ENCODE assay signal across 7 mouse cellular contexts in the genomic region with DNA sequence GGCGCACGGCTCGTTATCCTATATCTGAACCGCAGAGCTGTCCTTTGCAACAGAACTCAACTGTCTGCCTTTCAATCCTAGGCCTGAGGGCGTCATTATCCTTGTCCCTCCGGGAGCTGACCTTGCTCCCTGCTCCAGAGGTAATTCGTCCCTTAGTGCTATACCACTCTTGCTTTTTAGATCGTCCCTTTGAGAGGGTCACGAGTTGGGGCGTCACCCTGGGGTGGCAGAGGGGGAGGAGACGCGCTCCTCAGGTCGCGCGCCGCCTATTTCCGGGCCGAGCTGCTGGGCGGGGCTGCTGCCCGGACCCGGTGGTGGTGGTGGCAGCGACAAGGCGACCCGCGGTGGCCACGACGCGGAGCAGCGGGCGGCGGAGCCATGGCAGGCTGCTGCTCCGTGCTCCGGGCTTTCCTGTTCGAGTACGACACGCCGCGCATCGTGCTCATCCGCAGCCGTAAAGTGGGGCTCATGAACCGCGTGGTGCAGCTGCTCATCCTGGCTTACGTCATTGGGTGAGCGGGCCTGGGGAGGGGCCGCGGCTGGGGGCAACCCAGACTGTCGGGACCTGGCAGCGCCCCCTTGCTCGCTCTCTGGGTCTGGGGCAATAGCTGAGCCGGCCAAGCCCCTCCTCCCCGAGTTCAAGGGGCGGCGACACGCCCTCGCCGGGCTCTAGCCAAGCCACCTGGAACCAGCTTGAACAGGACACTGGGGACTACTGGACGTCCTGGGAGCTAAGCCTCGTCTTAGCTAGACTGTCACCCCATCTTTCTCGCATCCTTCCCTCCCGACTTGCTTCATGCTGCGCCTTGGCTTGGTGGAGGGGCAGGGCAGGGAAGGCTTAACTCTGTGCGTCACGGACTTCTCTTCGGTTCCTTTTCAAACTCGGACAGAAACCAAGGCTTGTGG. TPM values are rescaled to one million over a fixed set of nuclear protein-coding genes. Genes with fewer than 3 reads are reported as not detected.
A peak's percentile ranks its signal among the peaks of the same experiment; 100 is the strongest.
DNase-seq lines count a peak whose midpoint lies in the region; ATAC-seq lines count a peak whose summit lies in the region.

A gene (plus strand): TSS at position 269 of the 906 bp plus-strand sequence.

- H3K4me3 ChIP-seq in intestine, embryonic 15.5 days (replicated peaks): peak within 1 kb of the TSS; percentile 70
- peak within 1 kb of the TSS; percentile 77 for H3K4me3 ChIP-seq in midbrain, embryonic 10.5 days

- H3K4me2 ChIP-seq in intestine, embryonic 15.5 days (replicated peaks): peak within 1 kb of the TSS; percentile 94

- no peaks in the 10 kb centered on the region for H3K27me3 ChIP-seq in intestine, embryonic 15.5 days (replicated peaks)
- peaks cover 19% of the 10 kb centered on the region for H3K27me3 ChIP-seq in midbrain, embryonic 10.5 days (ENCODE audit: low read depth, poor library complexity, severe bottlenecking)

- H3K9me3 ChIP-seq in intestine, embryonic 15.5 days: no peaks in the 10 kb centered on the region
- no peaks in the 10 kb centered on the region for H3K9me3 ChIP-seq in midbrain, embryonic 10.5 days (replicated peaks)

- H3K27ac ChIP-seq in intestine, embryonic 15.5 days: peak within 1 kb of the TSS; percentile 78
- H3K27ac ChIP-seq in midbrain, embryonic 10.5 days (replicated peaks): peak within 1 kb of the TSS; percentile 88

- ATAC-seq in intestine, embryonic 15.5 days: peak; percentile 92

- no peaks in the 10 kb centered on the region for H3K36me3 ChIP-seq in intestine, embryonic 15.5 days
- no peaks in the 10 kb centered on the region for H3K36me3 ChIP-seq in midbrain, embryonic 10.5 days

- H3K4me1 ChIP-seq in intestine, embryonic 15.5 days (replicated peaks): 0 out of 2 replicates have a peak, but pooled peaks cover 4% of the 10 kb centered on the region
- peaks cover 18% of the 10 kb centered on the region for H3K4me1 ChIP-seq in midbrain, embryonic 10.5 days

- intact Hi-C loops in left cerebral cortex, postnatal 25 days (cut with DNase I): loop anchor here (2.0 kb wide), 1 partner anchor 55 kb away; no protein-coding TSS in a partner anchor

- WGBS in intestine, embryonic 15.5 days: 2% methylated on average over 65 of the region's 66 CpGs
- 1% methylated on average over 66 of the region's 66 CpGs for WGBS in midbrain, embryonic 10.5 days

- peak within 1 kb of the TSS; percentile 60 for H3K9ac ChIP-seq in intestine, embryonic 15.5 days

- DNase-seq in adrenal gland, adult (ENCODE audit: inconsistent age in 2 of 2, low spot score in 1 of 2): peak; percentile 89 to 95
- peak; percentile 81 for DNase-seq in embryo, embryonic 10.5 days (ENCODE audit: low spot score)
- DNase-seq in gastrocnemius, postnatal 25 days: peak; percentile 77
- DNase-seq in left cerebral cortex, postnatal 25 days (ENCODE audit: low spot score in 2 of 2): peak; percentile 86 to 89
- DNase-seq in midbrain, embryonic 10.5 days (ENCODE audit: low spot score): peak; percentile 79
- DNase-seq in right cerebral cortex, postnatal 4 days: peak; percentile 80

RNA-seq across cellular contexts. Expression of the gene that starts here (rescaled TPM):
- total RNA-seq in gastrocnemius, postnatal 25 days (2021): 1 to 10 TPM; 3.9 to 4.2 TPM
- polyA plus RNA-seq in intestine, embryonic 15.5 days (2015; fragmentation: Nextera tagmentation; extraction: Ambion mirVana): 38.2 and 39.6 TPM in 2 replicates
- total RNA-seq in left cerebral cortex, postnatal 25 days (2021): 10 to 100 TPM; 14.9 to 16.7 TPM
- 3.5 and 9.6 TPM in 2 replicates for polyA plus RNA-seq in midbrain, embryonic 10.5 days (2016; fragmentation: Nextera tagmentation; extraction: Ambion mirVana)

Comparison
In these comparisons a context has a peak if more than half of its experiments do, and no peak if none do; other contexts are left out.
1. Peak in every context shown above with its lines: DNase-seq, ATAC-seq, H3K4me3 ChIP-seq and H3K27ac ChIP-seq.